Mouse (Mus musculus) left cerebral cortex, adult 2 months (tissue): ENCODE measurements at regions not wholly inside any gene's neighbourhood (a gene's known extent, or its start where the extent isn't known, plus 50 kb on each side); places are given as distances from the start of the nearest gene placed in this dataset.

Source experiments
- DNase-seq, 2 experiments: peaks; one replicate each; pipeline ENCODE4 v3.0.0; 2021 to 2022; ENCODE audit warnings: low spot score in 2 of 2, mixed read lengths in 1 of 2; ENCODE audit errors: extremely low spot score in 1 of 2
- H3K27ac ChIP-seq: fragments of 200-600 bp; 2 replicates; pipeline ENCODE4 v1.8.1; 2022
- H3K4me3 ChIP-seq: fragments of 200-600 bp; 2 replicates; pipeline ENCODE4 v1.8.1; 2022
- CTCF ChIP-seq: fragments of 200-600 bp; IDR thresholded peaks from 2 replicates; pipeline ENCODE4 v1.8.1; 2022; ENCODE audit warnings: antibody characterized with exemption, mild to moderate bottlenecking, moderate library complexity
- intact Hi-C: fragments of 180-260 bp; cut with DNase I; formaldehyde crosslinking; loops from one replicate; pipeline ENCODE4 v1.15.1; 2025

GRCm38 (mm10) chr12:56275556-56276242 lies 70.0 kb downstream of the Mbip start:
- no peak overlapping the region for H3K4me3 ChIP-seq
- peak overlapping the region; percentile 66; the same call in 1 of the 2 replicates for H3K27ac ChIP-seq
- no peak for TF ChIP-seq CTCF
- intact Hi-C loops: loop anchor here (10.0 kb wide), 1 partner anchor 131 kb away; no protein-coding TSS in a partner anchor
- peak; percentile 55 to 57 for DNase-seq

- no peak overlapping the region for H3K4me3 ChIP-seq
- intact Hi-C loops: no loop called here
These were observed 80.6 kb downstream of the Mbip start for GRCm38 (mm10) chr12:56265049-56265448.

GRCm38 (mm10) chr12:56261471-56261870 lies 84.2 kb downstream of the Mbip start:
- intact Hi-C loops: no loop called here
- Histone ChIP-seq H3K27ac (no peak overlapping the region), H3K4me3 (no peak overlapping the region)
- no peak for TF ChIP-seq CTCF
- no peak for DNase-seq

More at GRCm38 (mm10) chr12:56265049-56265448, 80.6 kb downstream of the Mbip start:
- no peak for DNase-seq
- no peak overlapping the region for H3K27ac ChIP-seq
- TF ChIP-seq CTCF: no peak

GRCm38 (mm10) chr12:56258401-56259050 lies 87.2 kb downstream of the Mbip start:
- TF ChIP-seq CTCF: no peak

GRCm38 (mm10) chr12:56256243-56256881 lies 89.3 kb downstream of the Mbip start:
- intact Hi-C loops: loop anchor here (10.0 kb wide), 1 partner anchor 372 kb away; no protein-coding TSS in a partner anchor
- no peak overlapping the region for H3K27ac ChIP-seq
- no peak overlapping the region for H3K4me3 ChIP-seq
- TF ChIP-seq CTCF: no peak
- DNase-seq: no peak

More at GRCm38 (mm10) chr12:56258401-56259050, 87.2 kb downstream of the Mbip start:
- no peak overlapping the region for H3K27ac ChIP-seq
- DNase-seq: no peak
- intact Hi-C loops: loop anchor here (10.0 kb wide), 1 partner anchor 374 kb away; no protein-coding TSS in a partner anchor
- H3K4me3 ChIP-seq: no peak overlapping the region

GRCm38 (mm10) chr12:56252612-56253444 lies 92.9 kb downstream of the Mbip start:
- H3K27ac ChIP-seq: no peak overlapping the region
- no peak overlapping the region for H3K4me3 ChIP-seq
- intact Hi-C loops: loop anchor here (10.0 kb wide), 1 partner anchor 368 kb away; no protein-coding TSS in a partner anchor
- no peak for TF ChIP-seq CTCF
- DNase-seq: no peak

GRCm38 (mm10) chr12:56250262-56250661 lies 95.4 kb downstream of the Mbip start:
- intact Hi-C loops: loop anchor here (10.0 kb wide), 1 partner anchor 365 kb away; no protein-coding TSS in a partner anchor

GRCm38 (mm10) chr12:56246406-56246805 lies 99.3 kb downstream of the Mbip start:
- DNase-seq: no peak
- intact Hi-C loops: no loop called here
- Histone ChIP-seq H3K27ac (no peak overlapping the region), H3K4me3 (no peak overlapping the region)
- no peak for TF ChIP-seq CTCF

More at GRCm38 (mm10) chr12:56250262-56250661, 95.4 kb downstream of the Mbip start:
- no peak for DNase-seq
- Histone ChIP-seq H3K27ac (no peak overlapping the region), H3K4me3 (no peak overlapping the region)
- no peak for TF ChIP-seq CTCF

- no peak for DNase-seq
- no peak overlapping the region for H3K27ac ChIP-seq
- no peak overlapping the region for H3K4me3 ChIP-seq
- intact Hi-C loops: loop anchor here (2.0 to 5.0 kb wide), 2 partner anchors 162 to 299 kb away; no protein-coding TSS in a partner anchor
- TF ChIP-seq CTCF: no peak
These were observed 102.9 kb downstream of the Mbip start for GRCm38 (mm10) chr12:56242803-56243202.

GRCm38 (mm10) chr12:56241735-56242134 lies 104.0 kb downstream of the Mbip start:
- DNase-seq: peak; percentile 36 to 62
- peak; percentile 74 for TF ChIP-seq CTCF
- intact Hi-C loops: loop anchor here (2.0 to 5.0 kb wide), 2 partner anchors 163 to 301 kb away; no protein-coding TSS in a partner anchor
- H3K4me3 ChIP-seq: no peak overlapping the region
- H3K27ac ChIP-seq: no peak overlapping the region

- no peak for DNase-seq
- TF ChIP-seq CTCF: no peak
- intact Hi-C loops: loop anchor here (5.0 kb wide), 1 partner anchor 302 kb away; no protein-coding TSS in a partner anchor
- Histone ChIP-seq H3K27ac (no peak overlapping the region), H3K4me3 (no peak overlapping the region)
These were observed 105.5 kb downstream of the Mbip start for GRCm38 (mm10) chr12:56240206-56240605.
